Mouse (Mus musculus) MEL (cell line): Measurements from ENCODE around the gene Hnrnpa2b1. TPM values are rescaled to one million over a fixed set of nuclear protein-coding genes. Genes with fewer than 3 reads are reported as not detected.

Experiments used
- DNase-seq: peaks from one replicate; pipeline ENCODE4 v3.0.0; 2011; ENCODE audit warnings: low read depth, low spot score
- H3K27ac ChIP-seq: 2 replicates; pipeline ENCODE4 v1.5.1; 2012; ENCODE audit warnings: low read depth, mild to moderate bottlenecking, control low read depth, low read length, moderate library complexity; ENCODE audit not compliant: control insufficient read depth
- H3K27me3 ChIP-seq, 2 experiments: fragments of 150-350 bp in 1 of 2; sonication (generic) in 1 of 2; 2 replicates each; pipeline ENCODE4 v1.6.1; 2012; ENCODE audit warnings: low read length in 2 of 2, mild to moderate bottlenecking in 2 of 2, improper control_type of control experiment in 1 of 2, moderate library complexity in 1 of 2; ENCODE audit not compliant: insufficient read depth in 2 of 2, control insufficient read depth in 1 of 2
- H3K36me3 ChIP-seq, 2 experiments: 2 replicates each; pipeline ENCODE4 v1.6.1; 2012 to 2014; ENCODE audit warnings: low read length in 2 of 2, improper control_type of control experiment in 1 of 2, inconsistent platforms in 1 of 2, mild to moderate bottlenecking in 1 of 2; ENCODE audit not compliant: insufficient read depth in 2 of 2, control insufficient read depth in 1 of 2
- H3K4me1 ChIP-seq, 2 experiments: fragments of 150-350 bp in 1 of 2; sonication (generic) in 1 of 2; 2 replicates each; pipeline ENCODE4 v1.6.1; 2012; ENCODE audit warnings: low read length in 2 of 2, improper control_type of control experiment in 1 of 2, mild to moderate bottlenecking in 1 of 2; ENCODE audit not compliant: insufficient read depth in 2 of 2, control insufficient read depth in 1 of 2
- H3K4me3 ChIP-seq, 2 experiments: fragments of 150-350 bp in 1 of 2; sonication (generic) in 1 of 2; 2 replicates each; pipeline ENCODE4 v1.5.1; 2012; ENCODE audit warnings: low read depth in 2 of 2, low read length in 2 of 2, mild to moderate bottlenecking in 2 of 2, moderate library complexity in 2 of 2, control low read depth in 1 of 2, improper control_type of control experiment in 1 of 2; ENCODE audit not compliant: control insufficient read depth in 1 of 2, insufficient read depth in 1 of 2
- H3K79me2 ChIP-seq: 2 replicates; pipeline ENCODE4 v1.6.1; 2012; ENCODE audit warnings: mild to moderate bottlenecking, low read length, moderate library complexity; ENCODE audit not compliant: control insufficient read depth, poor library complexity, insufficient read depth
- H3K9ac ChIP-seq: 2 replicates; pipeline ENCODE4 v1.6.1; 2012; ENCODE audit warnings: low read depth, mild to moderate bottlenecking, control low read depth, low read length, moderate library complexity; ENCODE audit not compliant: control insufficient read depth, poor library complexity, severe bottlenecking
- H3K9me3 ChIP-seq: fragments of 150-350 bp; sonication (generic); replicated peaks from 2 replicates; pipeline ENCODE4 v1.6.1; 2012; ENCODE audit warnings: mild to moderate bottlenecking, low read length, improper control_type of control experiment, moderate library complexity; ENCODE audit not compliant: insufficient read depth
- BHLHE40 ChIP-seq: IDR thresholded peaks from 2 replicates; pipeline ENCODE4 v1.6.1; 2012; ENCODE audit warnings: low read depth, mild to moderate bottlenecking, inconsistent platforms, low read length, improper control_type of control experiment, borderline replicate concordance
- CHD1 ChIP-seq: IDR thresholded peaks from 2 replicates; pipeline ENCODE4 v1.6.1; 2012; ENCODE audit warnings: low read depth, mild to moderate bottlenecking, inconsistent platforms, low read length, improper control_type of control experiment
- E2F4 ChIP-seq: IDR thresholded peaks from 2 replicates; pipeline ENCODE4 v1.6.1; 2011; ENCODE audit warnings: low read depth, low read length, improper control_type of control experiment, borderline replicate concordance
- ELF1 ChIP-seq: IDR thresholded peaks from 2 replicates; pipeline ENCODE4 v1.6.1; 2014; ENCODE audit warnings: low read depth, mild to moderate bottlenecking, inconsistent platforms, low read length, improper control_type of control experiment, moderate library complexity
- EP300 ChIP-seq, 2 experiments: IDR thresholded peaks; 2 replicates each; pipeline ENCODE4 v1.6.1; 2011; ENCODE audit warnings: improper control_type of control experiment in 2 of 2, low read length in 2 of 2, low read depth in 1 of 2, mild to moderate bottlenecking in 1 of 2
- ETS1 ChIP-seq: IDR thresholded peaks from 2 replicates; pipeline ENCODE4 v1.6.1; 2012; ENCODE audit warnings: low read depth, mild to moderate bottlenecking, inconsistent platforms, low read length, improper control_type of control experiment, moderate library complexity
- MAX ChIP-seq: IDR thresholded peaks from 2 replicates; pipeline ENCODE4 v1.6.1; 2011; ENCODE audit warnings: low read length, improper control_type of control experiment
- MEF2A ChIP-seq: IDR thresholded peaks from 2 replicates; pipeline ENCODE4 v1.6.1; 2014; ENCODE audit warnings: low read depth, mild to moderate bottlenecking, inconsistent platforms, low read length, improper control_type of control experiment; ENCODE audit not compliant: poor library complexity, insufficient replicate concordance, severe bottlenecking; ENCODE audit errors: extremely low read depth
- MXI1 ChIP-seq: IDR thresholded peaks from 2 replicates; pipeline ENCODE4 v1.6.1; 2011; ENCODE audit warnings: mild to moderate bottlenecking, low read depth, low read length, improper control_type of control experiment
- MYB ChIP-seq: IDR thresholded peaks from 2 replicates; pipeline ENCODE4 v1.6.1; 2011; ENCODE audit warnings: mild to moderate bottlenecking, low read depth, low read length, improper control_type of control experiment
- NRF1 ChIP-seq: IDR thresholded peaks from 2 replicates; pipeline ENCODE4 v1.6.1; 2014; ENCODE audit warnings: low read depth, mild to moderate bottlenecking, inconsistent platforms, low read length, improper control_type of control experiment, moderate library complexity; ENCODE audit not compliant: poor library complexity, insufficient read depth, severe bottlenecking
- POLR2A ChIP-seq, 2 experiments: IDR thresholded peaks; 2 replicates each; pipeline ENCODE4 v1.6.1; 2011 to 2012; ENCODE audit warnings: low read length in 2 of 2, mild to moderate bottlenecking in 2 of 2, control low read depth in 1 of 2, improper control_type of control experiment in 1 of 2, low read depth in 1 of 2, moderate library complexity in 1 of 2; ENCODE audit not compliant: control insufficient read depth in 1 of 2, insufficient read depth in 1 of 2, poor library complexity in 1 of 2
- POLR2AphosphoS2 ChIP-seq: IDR thresholded peaks from 2 replicates; pipeline ENCODE4 v1.6.1; 2011; ENCODE audit warnings: low read length, improper control_type of control experiment
- POLR2AphosphoS5 ChIP-seq: IDR thresholded peaks from 2 replicates; pipeline ENCODE4 v1.6.1; 2012; ENCODE audit warnings: low read depth, borderline replicate concordance, mild to moderate bottlenecking, inconsistent platforms, low read length, moderate library complexity, mixed read lengths
- RAD21 ChIP-seq: IDR thresholded peaks from 2 replicates; pipeline ENCODE4 v1.6.1; 2011; ENCODE audit warnings: mild to moderate bottlenecking, low read depth, low read length, improper control_type of control experiment
- RCOR1 ChIP-seq: IDR thresholded peaks from 2 replicates; pipeline ENCODE4 v1.6.1; 2012; ENCODE audit warnings: low read depth, mild to moderate bottlenecking, inconsistent platforms, low read length, improper control_type of control experiment
- TAL1 ChIP-seq: IDR thresholded peaks from 2 replicates; pipeline ENCODE4 v1.6.1; 2012; ENCODE audit warnings: mild to moderate bottlenecking, inconsistent platforms, low read length, moderate library complexity, mixed read lengths
- TBP ChIP-seq: IDR thresholded peaks from 2 replicates; pipeline ENCODE4 v1.8.0; 2011; ENCODE audit warnings: low read depth, low read length, improper control_type of control experiment
- TCF12 ChIP-seq: IDR thresholded peaks from 2 replicates; pipeline ENCODE4 v1.6.1; 2014; ENCODE audit warnings: low read depth, mild to moderate bottlenecking, inconsistent platforms, low read length, improper control_type of control experiment, moderate library complexity
- UBTF ChIP-seq: IDR thresholded peaks from 2 replicates; pipeline ENCODE4 v1.6.1; 2012; ENCODE audit warnings: low read depth, mild to moderate bottlenecking, inconsistent platforms, low read length, improper control_type of control experiment, moderate library complexity, borderline replicate concordance; ENCODE audit not compliant: insufficient read depth
- USF1 ChIP-seq: IDR thresholded peaks from 2 replicates; pipeline ENCODE4 v1.6.1; 2014; ENCODE audit warnings: low read depth, mild to moderate bottlenecking, inconsistent platforms, low read length, improper control_type of control experiment, moderate library complexity
- ZKSCAN1 ChIP-seq: IDR thresholded peaks from 2 replicates; pipeline ENCODE4 v1.6.1; 2012; ENCODE audit warnings: low read depth, mild to moderate bottlenecking, inconsistent platforms, low read length, improper control_type of control experiment, moderate library complexity
- ZMIZ1 ChIP-seq: IDR thresholded peaks from 2 replicates; pipeline ENCODE4 v1.6.1; 2012; ENCODE audit warnings: low read depth, mild to moderate bottlenecking, inconsistent platforms, low read length, improper control_type of control experiment, moderate library complexity
- ZNF384 ChIP-seq: IDR thresholded peaks from 2 replicates; pipeline ENCODE4 v1.6.1; 2012; ENCODE audit warnings: low read depth, mild to moderate bottlenecking, inconsistent platforms, low read length, improper control_type of control experiment
- polyA plus RNA-seq, 2 experiments: library from polyadenylated mRNA; stranded (reverse) in 1 of 2; unstranded in 1 of 2; fragments of >175 nt in 1 of 2; fragments of >200 nt in 1 of 2; gene quantifications; 2 replicates each; pipeline versions ENCODE4 v1.2.1 to v1.2.4; 2012; ENCODE audit warnings: low replicate concordance in 2 of 2, low read depth in 1 of 2; ENCODE audit not compliant: insufficient read length in 2 of 2, insufficient read depth in 1 of 2, missing spikeins in 1 of 2
- total RNA-seq: library from RNA; depleted of rRNA; stranded (reverse); fragments of 300-350 nt; gene quantifications from 2 replicates; pipeline ENCODE4 v1.2.3, GENCODE M21; 2012

Gene Hnrnpa2b1
- total and polyA plus RNA-seq, 3 experiments = 635 to 1,710 (median 1,226) TPM

DNA sequence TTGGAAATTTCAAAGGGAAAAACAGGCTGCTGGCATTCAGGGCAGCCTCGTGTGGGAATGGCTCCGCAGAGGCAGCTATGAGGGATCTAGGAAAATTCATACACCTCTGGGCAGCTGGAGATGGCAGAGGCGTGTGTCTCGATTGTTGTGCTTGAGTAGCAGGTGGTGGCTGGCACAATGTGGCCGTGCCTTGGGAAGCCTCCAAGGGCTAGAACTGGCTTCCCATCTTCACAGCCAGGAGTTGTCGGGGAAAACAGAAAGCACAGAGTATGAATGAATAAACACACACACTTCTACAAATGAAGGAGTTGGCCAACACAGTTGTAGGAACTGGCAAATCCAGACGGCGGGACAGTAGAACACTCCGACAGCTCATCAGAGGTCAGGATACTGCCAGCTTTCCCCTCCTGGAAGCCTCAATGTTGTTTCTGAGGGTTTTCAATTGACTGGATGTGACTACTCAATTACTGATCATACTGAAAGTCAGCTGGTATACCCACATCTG is 30.8 kb downstream of the Hnrnpa2b1 start:
- H3K27ac ChIP-seq = no peak overlapping the region
- H3K4me3 ChIP-seq = no peak overlapping the region
- TF ChIP-seq E2F4 (no peak), ETS1 (no peak), BHLHE40 (no peak), ZKSCAN1 (no peak), ZMIZ1 (no peak), TBP (no peak), TAL1 (no peak), POLR2AphosphoS2 (no peak), UBTF (no peak), USF1 (no peak), ELF1 (no peak), CHD1 (no peak), MYB (no peak), MXI1 (no peak), NRF1 (no peak), TCF12 (no peak), MAX (no peak), EP300 (IDR thresholded peaks at IDR 0.05; ENCODE audit: low read depth in 1 of 2, low read length in 2 of 2) (no peak), MEF2A (no peak), RCOR1 (no peak)
- DNase-seq = no peak
- H3K79me2 ChIP-seq = no peaks in the 10 kb centered on the region
- H3K4me1 ChIP-seq = 0 out of 4 replicates have a peak, but pooled peaks cover 0 to 3% of the 10 kb centered on the region in 2 experiments
- H3K27me3 ChIP-seq = peaks cover 5 to 7% of the 10 kb centered on the region in 2 experiments
- no peak overlapping the region for H3K9ac ChIP-seq
- no peaks in the 10 kb centered on the region for H3K36me3 ChIP-seq
- no peaks in the 10 kb centered on the region for H3K9me3 ChIP-seq

DNA sequence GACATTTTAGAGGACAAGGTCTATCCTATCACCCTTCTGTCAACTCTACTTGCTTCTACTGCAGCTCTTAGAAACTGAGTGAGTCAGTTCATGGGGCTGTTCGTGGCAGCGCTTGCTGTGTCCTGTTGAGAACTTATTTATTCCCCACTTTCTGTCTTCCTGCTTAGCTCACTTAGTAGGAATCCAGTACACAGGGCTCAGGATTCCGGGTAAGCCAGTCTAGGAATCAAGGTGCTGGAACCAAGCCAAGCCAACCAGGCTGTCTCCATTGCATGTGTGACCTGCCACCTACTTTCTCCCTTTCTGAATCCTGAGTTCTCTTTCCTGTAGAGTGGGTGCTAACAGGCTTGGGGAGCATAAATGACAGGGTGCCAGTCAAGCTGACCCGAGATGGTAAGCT is 32.0 kb downstream of the Hnrnpa2b1 start:
- Histone ChIP-seq H3K79me2 (no peaks in the 10 kb centered on the region), H3K9ac (no peak overlapping the region), H3K9me3 (no peaks in the 10 kb centered on the region), H3K27me3 (peaks cover 5 to 7% of the 10 kb centered on the region in 2 experiments), H3K4me3 (no peak overlapping the region), H3K36me3 (no peaks in the 10 kb centered on the region), H3K27ac (no peak overlapping the region), H3K4me1 (peaks cover 0 to 3% of the 10 kb centered on the region in 2 experiments; a peak in 1 of 4 replicates)
- no peak for DNase-seq
- TF ChIP-seq RAD21 = no peak
- TF ChIP-seq POLR2AphosphoS5 = no peak
- no peak for TF ChIP-seq ZNF384
- no peak for TF ChIP-seq POLR2A (IDR thresholded peaks at IDR 0.05; ENCODE audit: control insufficient read depth in 1 of 2, insufficient read depth in 1 of 2, low read depth in 1 of 2, low read length in 2 of 2, poor library complexity in 1 of 2)
- no peak for TF ChIP-seq POLR2AphosphoS2
- TF ChIP-seq NRF1 = no peak
